Mouse (Mus musculus) thymus, postnatal 25 days (tissue): Measurements from ENCODE around the gene Kif22.
"Not testable (repeated sequence)": the region's sequence is repeated elsewhere in the genome, so short reads cannot be mapped to it uniquely, and the experiment has no call there.

Experiments
- DNase-seq: peaks from one replicate; pipeline ENCODE4 v3.0.0; 2022

Gene Kif22

GRCm38 (mm10) chr7:127041851-127042672, at the start of gene Kif22:
Gene Kif22, minus strand, starts transcription at chr7:127042471.
- DNase-seq: peak; percentile 90

- peak; percentile 97 for DNase-seq
Measured at GRCm38 (mm10) chr7:127091114-127091896, 49.0 kb upstream of the Kif22 start, which contains the start of gene AI467606. Gene AI467606, plus strand, starts transcription at chr7:127091359.

- peak; percentile 44 for DNase-seq
Measured at GRCm38 (mm10) chr7:127090154-127091113, 48.2 kb upstream of the Kif22 start.

- peak; percentile 68 for DNase-seq
Measured at GRCm38 (mm10) chr7:127088901-127089845, 46.9 kb upstream of the Kif22 start.

GRCm38 (mm10) chr7:127088083-127088482, 45.8 kb upstream of the Kif22 start:
- DNase-seq: no peak

GRCm38 (mm10) chr7:127087278-127088010, 45.2 kb upstream of the Kif22 start, which contains the start of gene Zg16:
Gene Zg16, minus strand, starts transcription at chr7:127087328.
- DNase-seq: not testable (repeated sequence)

- not testable (repeated sequence) for DNase-seq
Measured at GRCm38 (mm10) chr7:127085751-127086150, 43.5 kb upstream of the Kif22 start.

- DNase-seq: no peak
Measured at GRCm38 (mm10) chr7:127084794-127085193, 42.5 kb upstream of the Kif22 start.

GRCm38 (mm10) chr7:127083689-127084088, 41.4 kb upstream of the Kif22 start:
- no peak for DNase-seq

- no peak for DNase-seq
Measured at GRCm38 (mm10) chr7:127082995-127083394, 40.7 kb upstream of the Kif22 start.

- no peak for DNase-seq
Measured at GRCm38 (mm10) chr7:127082271-127082670, 40.0 kb upstream of the Kif22 start.

GRCm38 (mm10) chr7:127080045-127080444, 37.8 kb upstream of the Kif22 start:
- DNase-seq: no peak

- peak; percentile 53 for DNase-seq
Measured at GRCm38 (mm10) chr7:127077692-127078091, 35.4 kb upstream of the Kif22 start.

- DNase-seq: no peak
Measured at GRCm38 (mm10) chr7:127076188-127076587, 33.9 kb upstream of the Kif22 start.

GRCm38 (mm10) chr7:127073221-127073620, 30.9 kb upstream of the Kif22 start:
- no peak for DNase-seq

- no peak for DNase-seq
Measured at GRCm38 (mm10) chr7:127070871-127071413, 28.7 kb upstream of the Kif22 start.

GRCm38 (mm10) chr7:127066317-127066716, 24.0 kb upstream of the Kif22 start:
- no peak for DNase-seq

GRCm38 (mm10) chr7:127065538-127065937, 23.3 kb upstream of the Kif22 start:
- DNase-seq: no peak

- peak; percentile 46 for DNase-seq
Measured at GRCm38 (mm10) chr7:127055026-127055585, 12.8 kb upstream of the Kif22 start.

GRCm38 (mm10) chr7:127031244-127031643, 11.0 kb downstream of the Kif22 start:
- no peak for DNase-seq
